Mouse (Mus musculus): Measurements from ENCODE around the gene Nedd4.

- TF ChIP-seq POLR2A (IDR thresholded peaks at IDR 0.05; ENCODE audit: borderline replicate concordance, insufficient read depth, low read length) (no peak), CTCF (IDR thresholded peaks at IDR 0.05; ENCODE audit: borderline replicate concordance, insufficient read depth, low read depth, low read length) (no peak)
Observed at GRCm38 (mm10) chr9:72753741-72754140, 91.6 kb downstream of the Nedd4 start.
